Mouse (Mus musculus) brain, embryonic 14.5 days (tissue): ENCODE results near the gene Arel1. TPM values are rescaled to one million over a fixed set of nuclear protein-coding genes. Genes with fewer than 3 reads are reported as not detected.

Experiments
- DNase-seq: peaks from one replicate; pipeline ENCODE4 v3.0.0-alpha.2; 2011; ENCODE audit warnings: low read depth
- CTCF ChIP-seq: fragments of 200-500 bp; IDR thresholded peaks from 2 replicates; pipeline ENCODE4 v1.5.1; 2012; ENCODE audit warnings: inconsistent platforms, mild to moderate bottlenecking, moderate library complexity, borderline replicate concordance; ENCODE audit not compliant: insufficient read depth, insufficient read length; ENCODE audit errors: extremely low read depth
- POLR2A ChIP-seq: fragments of 200-500 bp; IDR thresholded peaks from 2 replicates; pipeline ENCODE4 v1.6.1; 2012; ENCODE audit warnings: mild to moderate bottlenecking, inconsistent platforms, borderline replicate concordance; ENCODE audit not compliant: poor library complexity, insufficient read depth, insufficient read length, severe bottlenecking; ENCODE audit errors: extremely low read depth
- polyA plus RNA-seq: library from polyadenylated mRNA; depleted of rRNA; stranded (reverse); fragments of >200 nt; gene quantifications from 2 replicates; pipeline ENCODE4 v1.2.3, GENCODE M21; 2012; rRNA removed

Gene Arel1
- polyA plus RNA-seq, 1 experiment = 60.9 TPM

GRCm38 (mm10) chr12:84893648-84894628 is 76.8 kb downstream of the Arel1 start:
- peak; percentile 21 for DNase-seq
- TF ChIP-seq CTCF = no peak
- no peak for TF ChIP-seq POLR2A

- TF ChIP-seq CTCF (no peak), POLR2A (no peak)
- DNase-seq = no peak
Measured at GRCm38 (mm10) chr12:84890289-84890688, 80.4 kb downstream of the Arel1 start.

- TF ChIP-seq CTCF (no peak), POLR2A (no peak)
- peak; percentile 17 for DNase-seq
Measured at GRCm38 (mm10) chr12:84885107-84885876, 85.4 kb downstream of the Arel1 start.

DNA sequence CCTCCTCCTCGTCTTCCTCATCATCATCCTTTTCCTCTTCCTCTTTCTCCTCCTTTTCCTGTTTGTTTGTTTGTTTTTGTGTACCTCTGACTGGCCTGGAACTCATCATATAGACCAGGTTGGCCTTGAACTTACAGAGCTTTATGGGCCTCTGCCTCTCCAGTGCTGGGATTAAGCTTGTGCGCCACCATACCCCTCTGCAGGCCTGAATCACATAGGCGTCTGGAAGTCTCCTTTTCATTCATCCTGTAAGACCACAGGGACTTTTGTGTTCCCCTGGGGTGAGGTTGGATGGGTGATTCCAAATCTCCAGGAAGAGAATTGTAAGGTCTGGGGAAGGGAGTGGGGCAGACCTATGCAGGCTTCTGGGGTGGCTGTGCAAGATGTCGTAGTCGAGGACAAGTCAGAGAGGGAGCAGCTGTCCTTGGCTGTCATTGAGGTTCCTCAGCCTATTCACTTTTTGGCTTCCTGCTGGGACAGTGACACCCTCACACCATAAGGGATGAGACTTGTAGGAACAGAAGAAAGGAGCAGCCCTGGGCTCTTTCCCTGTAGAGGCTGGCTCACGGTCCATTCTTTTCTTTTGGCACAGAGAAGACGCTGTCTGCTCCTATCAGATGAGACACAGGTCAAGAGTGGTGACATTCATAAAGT is 86.2 kb downstream of the Arel1 start:
- no peak for DNase-seq
- no peak for TF ChIP-seq POLR2A
- no peak for TF ChIP-seq CTCF

DNA sequence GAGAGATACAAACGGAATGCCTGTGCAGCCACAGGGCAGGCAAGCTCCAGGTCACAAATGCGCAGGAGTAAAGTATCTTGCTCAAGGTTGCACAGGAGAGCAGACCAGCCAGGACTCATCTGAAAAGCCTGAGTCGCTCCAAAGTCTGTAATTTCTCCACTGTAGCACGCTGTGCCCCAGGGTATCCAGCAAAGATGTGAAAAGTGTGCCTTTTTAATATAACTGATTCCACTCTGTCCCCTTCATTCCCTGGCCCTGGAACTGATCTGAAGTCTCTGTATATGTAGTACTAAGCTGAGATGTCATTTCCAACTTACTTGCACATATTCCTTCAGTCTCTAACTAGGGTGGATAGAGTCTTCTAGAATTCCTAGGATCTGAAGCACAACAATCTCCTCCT is 87.9 kb downstream of the Arel1 start:
- TF ChIP-seq POLR2A (no peak), CTCF (no peak)
- no peak for DNase-seq

- DNase-seq = peak; percentile 36
- TF ChIP-seq POLR2A (no peak), CTCF (no peak)
Measured at GRCm38 (mm10) chr12:84880091-84880490, 90.6 kb downstream of the Arel1 start.

GRCm38 (mm10) chr12:84876481-84877121 is 94.1 kb downstream of the Arel1 start, which contains the start of gene Ltbp2:
TSS of gene Ltbp2 (minus strand) at chr12:84876532.
- no peak for TF ChIP-seq POLR2A
- TF ChIP-seq CTCF = peak; percentile 69
- peak; percentile 49 for DNase-seq

GRCm38 (mm10) chr12:84875761-84876480 is 94.8 kb downstream of the Arel1 start:
- TF ChIP-seq CTCF (no peak), POLR2A (no peak)
- DNase-seq = no peak

GRCm38 (mm10) chr12:84873434-84873833 is 97.3 kb downstream of the Arel1 start:
- TF ChIP-seq POLR2A (no peak), CTCF (peak; percentile 74)
- DNase-seq = peak; percentile 61

GRCm38 (mm10) chr12:84872310-84872709 is 98.4 kb downstream of the Arel1 start:
- TF ChIP-seq CTCF (no peak), POLR2A (no peak)
- DNase-seq = no peak

Other genes with a start within 250 kb of the Arel1 start
- 64.0 and 66.2 TPM in 2 replicates for gene Npc2, start 197.7 kb downstream of the Arel1 start, polyA plus RNA-seq
- gene Isca2, start 197.6 kb downstream of the Arel1 start, polyA plus RNA-seq = 80.2 and 131 TPM in 2 replicates
- 0.72 and 1.4 TPM in 2 replicates for gene Ltbp2, start 94.4 kb downstream of the Arel1 start, polyA plus RNA-seq
- gene Fcf1, start within 50 bp of the Arel1 start, polyA plus RNA-seq = 82.0 and 91.1 TPM in 2 replicates
- gene Ylpm1, start 25.4 kb upstream of the Arel1 start, polyA plus RNA-seq = 39.8 and 66.7 TPM in 2 replicates
- gene Prox2, start 139.9 kb upstream of the Arel1 start, polyA plus RNA-seq = 0.60 and 0.98 TPM in 2 replicates
- 145 and 157 TPM in 2 replicates for gene Dlst, start 139.9 kb upstream of the Arel1 start, polyA plus RNA-seq
- 26.9 and 28.2 TPM in 2 replicates for gene Rps6kl1, start 180.4 kb upstream of the Arel1 start, polyA plus RNA-seq
- gene Pgf, start 206.9 kb upstream of the Arel1 start, polyA plus RNA-seq = 5.0 and 5.7 TPM in 2 replicates
- gene Eif2b2, start 248.6 kb upstream of the Arel1 start, polyA plus RNA-seq = 118 and 154 TPM in 2 replicates